Mouse (Mus musculus): ENCODE data around the gene Map4k2.

Map4k2 gene

DNA sequence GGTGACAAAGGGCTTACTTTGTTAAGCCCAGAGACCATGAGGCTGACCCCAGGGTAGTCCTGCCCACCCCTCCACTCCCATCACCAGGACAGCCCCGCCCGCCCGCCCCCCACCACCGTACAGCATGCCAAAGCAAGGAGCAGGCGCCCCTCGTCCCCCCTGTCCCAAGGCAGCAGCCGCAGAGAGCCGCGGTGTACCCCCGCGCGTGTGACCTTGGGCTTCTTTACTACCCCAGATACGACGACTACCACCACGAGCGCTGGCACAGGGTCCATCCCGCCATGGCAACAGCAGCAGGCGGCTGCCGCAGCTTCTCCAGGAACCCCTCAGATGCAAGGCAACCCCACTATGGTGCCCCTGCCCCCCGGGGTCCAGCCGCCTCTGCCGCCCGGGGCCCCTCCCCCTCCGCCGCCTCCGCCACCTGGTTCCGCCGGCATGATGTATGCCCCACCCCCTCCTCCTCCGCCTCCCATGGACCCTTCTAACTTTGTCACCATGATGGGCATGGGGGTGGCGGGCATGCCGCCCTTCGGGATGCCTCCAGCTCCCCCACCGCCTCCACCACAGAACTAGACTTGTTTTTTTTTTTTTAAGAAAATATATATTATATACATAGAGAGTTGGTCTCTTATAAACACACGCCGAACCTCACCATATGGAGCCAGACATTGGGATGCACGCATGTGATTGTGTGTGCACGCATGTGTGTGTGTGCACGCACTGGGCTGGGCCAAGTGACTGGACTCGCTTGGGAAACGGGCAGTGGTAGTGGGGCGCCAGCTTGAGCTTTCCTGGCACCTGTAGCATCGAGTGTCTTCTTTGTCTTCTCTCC is 34.7 kb downstream of the Map4k2 start:
- ChIA-PET POLR2A (interaction anchor here (0.7 to 21.5 kb wide), 13 partner anchors 5 to 772 kb away, joined by 3 to 493 read pairs (median 6); partner anchors contain the start of genes Sf1 (in 3 of the 4), Pygm (in 2 of the 4) and Map4k2 (in 1 of the 4)), CTCF (interaction anchor here in 3 of 4 experiments (0.7 to 3.6 kb wide), 9 partner anchors 8 to 78 kb away, joined by 3 to 21 read pairs (median 3); partner anchors contain the start of genes Map4k2 (in 1 of the 3), Pygm (in 1 of the 3) and Sf1 (in 1 of the 3))

DNA sequence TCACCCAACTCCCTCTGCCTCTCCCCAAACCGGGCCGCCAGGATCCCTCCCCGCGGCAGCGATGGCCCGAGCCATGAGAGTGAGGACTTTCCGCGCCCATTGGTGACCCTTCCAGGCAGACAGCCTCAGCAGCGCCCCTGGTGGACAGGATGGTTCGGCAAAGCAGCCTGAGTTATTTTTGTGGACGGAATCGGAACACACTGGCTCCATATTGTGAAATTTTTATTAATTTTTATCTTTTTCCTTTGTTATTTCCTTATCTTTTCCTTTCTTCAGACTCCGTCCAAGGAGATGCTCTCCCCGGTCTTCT is 35.3 kb downstream of the Map4k2 start:
- ChIA-PET POLR2A (interaction anchor here in 3 of 4 experiments (0.7 to 21.5 kb wide), 9 partner anchors 6 to 37 kb away, joined by 3 to 493 read pairs (median 26); partner anchors contain the start of genes Sf1 (in 2 of the 3), Map4k2 (in 1 of the 3) and Pygm (in 1 of the 3)), CTCF (interaction anchor here in 2 of 4 experiments (0.7 to 3.6 kb wide), 5 partner anchors 12 to 78 kb away, joined by 3 to 21 read pairs (median 3); partner anchors contain the start of genes Map4k2 (in 1 of the 2) and Sf1 (in 1 of the 2))

DNA sequence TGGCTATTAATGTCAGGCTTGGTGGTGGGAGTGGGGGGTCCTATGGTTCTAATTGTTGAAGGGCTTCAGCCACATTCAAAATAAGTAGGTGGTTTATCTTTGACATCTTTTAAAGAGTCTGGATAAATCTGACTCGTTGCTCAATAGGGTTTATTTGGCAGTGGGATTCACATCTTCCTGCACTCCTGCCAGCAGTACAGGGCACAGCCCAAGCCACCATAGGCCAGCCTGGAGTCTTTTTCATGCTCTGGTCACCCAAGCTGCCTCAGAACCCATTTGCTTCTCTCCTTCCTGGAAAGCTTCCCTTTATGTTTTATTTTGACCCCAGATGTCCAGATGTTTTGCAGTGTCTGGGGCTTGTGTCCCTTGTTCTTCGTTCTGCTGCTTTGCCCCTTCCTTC is 35.7 kb downstream of the Map4k2 start:
- POLR2A ChIA-PET: interaction anchor here (0.9 to 21.5 kb wide), 12 partner anchors 6 to 100 kb away, joined by 3 to 493 read pairs (median 5); partner anchors contain the start of genes Sf1 (in 3 of the 4), Ehd1 (in 1 of the 4) and Pygm (in 1 of the 4)

DNA sequence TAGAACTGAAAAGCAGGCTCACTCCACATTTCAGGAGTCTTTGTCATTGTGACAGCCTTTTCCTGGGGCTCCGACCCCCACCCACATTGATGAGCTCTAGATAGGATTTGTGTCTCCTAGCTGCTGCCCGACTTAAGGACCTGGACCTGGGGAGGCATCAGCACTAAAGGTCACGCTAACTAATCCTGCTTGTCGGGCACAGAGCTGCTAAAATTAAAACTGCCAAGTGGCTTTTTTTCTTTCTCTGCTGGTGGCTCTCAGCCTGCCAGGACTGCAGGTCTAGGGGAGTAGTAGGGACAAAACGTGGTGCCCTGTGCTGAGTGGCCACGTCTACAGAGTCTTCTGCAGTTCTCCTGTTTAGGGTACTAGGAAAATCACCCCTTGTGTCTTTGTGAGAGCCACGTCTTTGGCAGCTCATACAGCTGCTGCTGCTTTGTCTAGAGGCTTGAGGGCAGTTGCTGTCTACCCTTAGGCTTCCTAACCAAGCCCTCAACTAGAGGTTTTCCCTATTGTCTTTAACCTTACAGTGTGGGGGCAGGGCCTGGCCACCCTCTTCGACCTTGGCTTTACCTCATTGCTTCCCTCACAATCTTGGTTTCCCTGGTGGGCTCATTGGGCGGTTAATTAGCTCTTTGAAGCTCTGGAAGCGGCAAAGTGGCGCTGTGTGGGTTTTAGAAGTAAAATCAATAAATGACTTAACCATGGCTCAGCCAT is 36.5 kb downstream of the Map4k2 start:
- CTCF ChIA-PET: interaction anchor here in 3 of 4 experiments (0.6 to 1.9 kb wide), 7 partner anchors 11 to 593 kb away, joined by 3 to 6 read pairs (median 5); partner anchors contain the start of genes Men1 (in 1 of the 3) and Sf1 (in 1 of the 3)
- POLR2A ChIA-PET: interaction anchor here in 3 of 4 experiments (0.9 to 21.5 kb wide), 16 partner anchors 5 to 101 kb away, joined by 3 to 493 read pairs (median 4); partner anchors contain the start of genes Sf1 (in 3 of the 3), Ehd1 (in 1 of the 3) and Pygm (in 1 of the 3)

More for the DNA sequence above, 35.7 kb downstream of the Map4k2 start:
- CTCF ChIA-PET: interaction anchor here in 3 of 4 experiments (0.6 to 1.9 kb wide), 4 partner anchors 12 to 25 kb away, joined by 5 to 6 read pairs (median 6); partner anchors contain the start of gene Sf1 (in 1 of the 3)

DNA sequence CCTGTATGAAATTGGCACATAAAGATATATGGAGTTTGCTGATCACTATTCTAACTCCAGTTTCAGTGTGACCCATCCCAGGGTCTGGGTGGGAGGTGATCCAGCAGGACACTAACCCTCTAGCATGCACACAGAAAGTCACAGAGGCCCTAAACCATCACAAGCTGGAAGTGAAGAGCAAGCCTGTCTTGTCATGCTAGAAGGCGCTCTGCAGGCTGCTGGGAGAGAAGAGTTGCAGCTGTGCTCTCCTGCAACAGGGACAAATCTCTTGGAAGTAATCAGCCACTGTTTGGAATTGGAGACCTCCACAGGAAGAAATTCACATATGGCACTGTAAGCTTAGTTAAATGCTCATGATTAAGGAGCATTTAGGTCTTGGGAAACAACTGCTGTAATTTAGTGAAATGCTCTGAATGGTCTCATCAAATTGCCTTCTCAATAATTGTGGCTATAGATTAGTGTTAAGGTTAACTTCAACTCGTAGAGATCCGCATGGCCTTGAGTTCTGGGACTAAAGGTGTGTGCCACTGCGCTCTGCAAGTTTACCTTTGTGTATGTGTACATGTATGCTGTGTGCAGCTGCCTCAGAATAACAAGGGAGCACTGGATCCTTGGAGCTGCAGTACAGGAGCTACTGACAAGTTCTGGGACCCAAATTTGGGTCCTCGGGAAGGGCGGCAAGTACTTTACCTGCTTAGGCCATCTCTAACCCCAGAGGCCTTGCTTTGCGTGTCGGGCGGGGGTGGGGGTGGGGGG is 39.7 kb downstream of the Map4k2 start:
- CTCF ChIA-PET: interaction anchor here in 1 of 4 experiments (0.6 kb wide), 1 partner anchor 927 kb away, joined by 10 read pairs; no protein-coding TSS in a partner anchor
- POLR2A ChIA-PET: interaction anchor here in 3 of 4 experiments (0.7 to 21.5 kb wide), 19 partner anchors 9 to 623 kb away, joined by 3 to 493 read pairs (median 5); partner anchors contain the start of genes Sf1 (in 2 of the 3), Fkbp2 (in 1 of the 3), Men1 (in 1 of the 3) and Rasgrp2 (in 1 of the 3)

DNA sequence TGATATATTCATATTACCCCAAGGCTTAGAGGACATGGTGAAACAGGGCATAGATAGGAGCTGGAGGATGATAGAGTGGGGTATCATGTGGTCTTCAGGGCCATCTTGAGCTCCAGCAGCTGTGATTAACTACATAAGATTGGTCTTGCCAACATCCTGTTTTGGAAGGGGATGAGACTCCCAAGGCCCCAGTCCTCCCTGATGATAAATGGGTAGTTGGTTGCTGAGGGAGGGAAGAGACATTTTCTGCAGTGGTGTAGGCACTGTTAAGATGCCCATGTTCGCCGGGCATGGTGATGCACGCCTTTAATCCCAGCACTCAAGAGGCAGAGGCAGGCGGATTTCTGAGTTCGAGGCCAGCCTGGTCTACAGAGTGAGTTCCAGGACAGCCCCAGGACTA is 40.3 kb downstream of the Map4k2 start:
- POLR2A ChIA-PET: interaction anchor here (0.7 to 21.5 kb wide), 18 partner anchors 9 to 628 kb away, joined by 3 to 493 read pairs (median 5); partner anchors contain the start of genes Sf1 (in 2 of the 4), Map4k2 (in 1 of the 4), Men1 (in 1 of the 4) and Rasgrp2 (in 1 of the 4)
- CTCF ChIA-PET: interaction anchor here in 1 of 4 experiments (0.7 kb wide), 1 partner anchor 320 kb away, joined by 3 read pairs; no protein-coding TSS in a partner anchor

DNA sequence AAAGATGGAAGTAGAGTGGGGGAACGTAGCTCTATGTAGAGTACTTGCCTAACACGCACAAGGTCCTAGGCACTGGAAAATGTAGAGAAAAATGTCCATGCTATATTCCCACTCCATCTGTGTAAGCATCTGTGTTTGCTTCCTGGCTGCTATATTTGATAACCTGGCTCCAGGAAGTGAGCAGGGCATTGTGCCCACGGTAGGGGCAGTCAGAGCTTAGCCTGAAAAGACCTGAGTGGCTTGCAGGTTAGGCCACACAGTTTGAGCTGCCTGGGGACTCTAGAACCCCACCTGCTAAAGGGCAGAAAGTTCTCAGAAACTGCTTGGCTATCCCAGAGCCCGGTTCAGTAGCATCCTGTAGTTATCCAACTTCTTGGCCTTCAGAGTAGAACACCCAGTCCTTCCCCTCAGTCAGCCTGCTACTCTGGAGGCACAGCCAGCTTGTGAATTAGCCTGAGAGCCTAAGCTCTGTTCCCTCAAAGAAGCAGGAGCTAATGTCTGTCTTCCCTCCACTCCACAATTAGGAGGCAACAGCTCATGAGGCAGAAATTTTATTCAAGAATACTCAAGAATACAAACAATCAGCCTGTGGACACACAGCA is 41.5 kb downstream of the Map4k2 start:
- CTCF ChIA-PET: interaction anchor here in 2 of 4 experiments (0.7 to 2.9 kb wide), 4 partner anchors 8 to 321 kb away, joined by 3 to 18 read pairs (median 3); no protein-coding TSS in a partner anchor

DNA sequence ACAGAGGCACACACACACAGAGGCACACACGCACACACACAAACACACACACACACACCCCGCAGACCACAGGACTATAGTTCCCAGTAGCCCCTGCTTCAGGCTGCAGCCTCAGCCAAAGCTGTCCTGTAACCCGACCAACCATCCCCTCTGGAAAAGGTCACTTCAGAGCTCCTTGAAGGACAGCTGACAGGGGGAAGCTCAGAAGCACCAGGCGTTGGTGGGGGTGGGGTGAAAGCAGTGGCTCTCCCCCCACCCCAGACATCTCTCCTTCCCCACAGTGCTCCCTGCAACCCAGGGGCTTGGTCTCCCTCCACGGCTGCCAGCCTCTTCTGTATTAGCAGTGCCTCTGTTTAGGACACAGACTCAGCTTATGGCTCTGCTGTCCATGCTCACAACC is 42.5 kb downstream of the Map4k2 start:
- POLR2A ChIA-PET: interaction anchor here in 3 of 4 experiments (0.6 to 21.5 kb wide), 27 partner anchors 9 to 596 kb away, joined by 3 to 493 read pairs (median 4); partner anchors contain the start of genes Rasgrp2 (in 2 of the 3), Sf1 (in 2 of the 3), Ehd1 (in 1 of the 3) and Fkbp2 (in 1 of the 3)
- CTCF ChIA-PET: interaction anchor here in 2 of 4 experiments (0.6 to 2.9 kb wide), 8 partner anchors 9 to 553 kb away, joined by 3 to 18 read pairs (median 3); no protein-coding TSS in a partner anchor

More for the DNA sequence above, 41.5 kb downstream of the Map4k2 start:
- POLR2A ChIA-PET: interaction anchor here in 3 of 4 experiments (0.8 to 21.5 kb wide), 12 partner anchors 8 to 119 kb away, joined by 3 to 493 read pairs (median 6); partner anchors contain the start of genes Sf1 (in 2 of the 3), Map4k2 (in 1 of the 3) and Rasgrp2 (in 1 of the 3)

DNA sequence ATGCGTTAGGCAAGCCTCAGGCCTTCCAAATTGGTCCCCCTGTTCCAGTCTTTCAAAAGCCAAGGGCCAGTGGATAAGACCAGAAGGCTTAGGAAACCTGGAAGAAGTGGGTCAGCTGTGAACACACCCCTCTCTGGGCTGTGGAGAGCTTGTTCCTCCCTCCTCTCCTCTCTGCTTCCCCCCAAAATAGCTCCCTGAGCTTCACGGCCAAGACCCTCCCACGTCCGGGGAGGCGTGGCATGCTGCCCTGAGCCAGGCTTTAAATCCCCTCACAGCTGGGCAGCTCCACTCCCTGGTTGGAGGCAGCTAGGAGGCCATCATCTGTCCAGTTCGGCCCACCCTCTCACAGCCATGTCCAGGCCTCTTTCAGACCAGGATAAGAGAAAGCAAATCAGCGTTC is 43.2 kb downstream of the Map4k2 start, which contains the start of gene Pygm:
Pygm (plus strand) TSS at position 272 of the 400 bp plus-strand sequence.
- ChIA-PET POLR2A (interaction anchor here in 3 of 4 experiments (0.6 to 21.5 kb wide), 27 partner anchors 8 to 596 kb away, joined by 3 to 493 read pairs (median 4); partner anchors contain the start of genes Rasgrp2 (in 2 of the 3), Sf1 (in 2 of the 3), Ehd1 (in 1 of the 3) and Fkbp2 (in 1 of the 3)), CTCF (interaction anchor here in 3 of 4 experiments (0.5 to 2.9 kb wide), 11 partner anchors 10 to 552 kb away, joined by 3 to 18 read pairs (median 3); no protein-coding TSS in a partner anchor)

DNA sequence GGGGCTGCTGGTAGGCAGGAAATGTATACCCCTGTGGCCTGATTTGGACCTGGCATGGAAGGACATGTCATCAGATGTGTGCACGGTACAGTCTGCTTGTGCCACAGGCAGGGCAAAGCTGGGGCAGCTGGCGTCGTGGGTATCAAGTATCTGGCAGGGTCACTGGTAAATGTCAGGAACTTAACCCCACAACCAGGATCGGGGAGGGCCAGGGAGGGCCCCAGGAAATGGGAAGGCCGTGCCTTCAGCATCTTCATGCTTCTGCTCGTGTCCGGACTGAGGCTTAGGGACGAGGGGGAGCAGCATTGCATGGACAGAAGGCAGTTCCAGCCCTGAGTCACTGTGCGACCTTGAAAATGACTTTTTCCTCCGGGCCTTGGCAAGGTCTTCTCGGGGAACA is 44.0 kb downstream of the Map4k2 start:
- CTCF ChIA-PET: interaction anchor here in 2 of 4 experiments (1.1 to 2.9 kb wide), 4 partner anchors 11 to 78 kb away, joined by 3 to 18 read pairs (median 4); no protein-coding TSS in a partner anchor

DNA sequence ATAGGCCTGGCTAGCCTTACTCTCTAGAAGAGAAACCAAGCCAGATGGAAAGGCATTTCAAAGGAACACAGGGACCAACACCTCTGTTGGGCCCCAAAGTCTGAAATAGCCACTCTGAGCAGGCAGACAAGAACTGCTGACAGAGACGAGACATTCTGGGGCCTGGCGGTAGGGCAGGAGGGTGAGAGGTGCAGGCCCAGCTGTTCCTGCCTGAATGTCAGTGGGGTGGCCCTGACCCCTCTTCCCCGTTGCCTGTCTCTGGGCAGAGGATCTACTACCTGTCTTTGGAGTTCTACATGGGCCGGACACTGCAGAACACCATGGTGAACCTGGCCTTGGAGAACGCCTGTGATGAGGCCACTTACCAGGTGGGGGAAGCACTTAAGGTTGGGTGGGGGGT is 44.5 kb downstream of the Map4k2 start:
- CTCF ChIA-PET: interaction anchor here in 1 of 4 experiments (0.8 to 1.7 kb wide), 4 partner anchors 13 to 79 kb away, joined by 3 to 5 read pairs (median 3); no protein-coding TSS in a partner anchor

More for the DNA sequence above, 44.0 kb downstream of the Map4k2 start:
- POLR2A ChIA-PET: interaction anchor here in 3 of 4 experiments (0.9 to 21.5 kb wide), 11 partner anchors 8 to 267 kb away, joined by 3 to 493 read pairs (median 3); partner anchors contain the start of genes Sf1 (in 2 of the 3), Rasgrp2 (in 1 of the 3) and Sac3d1 (in 1 of the 3)

DNA sequence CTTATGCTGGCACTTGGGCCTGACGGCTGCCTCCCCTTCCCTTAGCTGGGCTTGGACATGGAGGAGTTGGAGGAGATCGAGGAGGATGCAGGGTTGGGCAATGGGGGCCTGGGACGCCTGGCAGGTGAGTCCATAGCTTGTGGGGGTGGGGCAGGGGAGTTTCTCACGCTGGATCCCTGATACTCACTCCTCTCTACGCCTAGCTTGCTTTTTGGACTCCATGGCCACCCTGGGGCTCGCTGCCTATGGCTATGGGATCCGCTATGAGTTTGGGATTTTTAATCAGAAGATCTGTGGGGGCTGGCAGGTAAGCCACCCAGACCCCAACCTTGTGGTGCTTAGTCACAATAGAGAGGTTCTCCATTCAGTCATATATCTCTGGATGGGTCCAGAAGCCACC is 44.9 kb downstream of the Map4k2 start:
- CTCF ChIA-PET: interaction anchor here in 1 of 4 experiments (0.8 to 1.7 kb wide), 4 partner anchors 13 to 79 kb away, joined by 3 to 4 read pairs (median 3); no protein-coding TSS in a partner anchor
- POLR2A ChIA-PET: interaction anchor here (0.5 to 21.5 kb wide), 11 partner anchors 9 to 209 kb away, joined by 3 to 493 read pairs (median 3); partner anchors contain the start of genes Sf1 (in 2 of the 4) and Rasgrp2 (in 1 of the 4)

More for the DNA sequence above, 44.5 kb downstream of the Map4k2 start:
- POLR2A ChIA-PET: interaction anchor here (0.5 to 21.5 kb wide), 10 partner anchors 8 to 209 kb away, joined by 3 to 493 read pairs (median 4); partner anchors contain the start of genes Sf1 (in 2 of the 4) and Rasgrp2 (in 1 of the 4)

DNA sequence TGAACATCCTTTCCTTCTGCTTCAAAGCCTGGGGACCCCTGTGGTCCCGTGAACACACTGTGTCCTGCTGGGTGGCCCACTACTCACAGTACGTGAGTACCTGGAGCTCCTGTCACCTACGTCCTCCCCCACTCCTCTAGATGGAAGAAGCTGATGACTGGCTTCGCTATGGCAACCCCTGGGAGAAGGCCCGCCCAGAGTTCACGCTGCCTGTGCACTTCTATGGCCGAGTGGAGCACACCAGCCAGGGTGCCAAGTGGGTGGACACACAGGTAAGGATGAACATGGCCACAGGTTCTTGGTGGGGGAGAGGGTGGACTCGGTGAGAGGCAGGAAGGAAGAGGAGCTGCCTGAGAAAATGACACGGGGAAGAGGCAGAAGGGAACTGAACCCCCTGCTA is 45.3 kb downstream of the Map4k2 start:
- POLR2A ChIA-PET: interaction anchor here in 2 of 4 experiments (0.6 to 21.5 kb wide), 10 partner anchors 9 to 210 kb away, joined by 3 to 493 read pairs (median 3); partner anchors contain the start of genes Sf1 (in 2 of the 2) and Rasgrp2 (in 1 of the 2)
- CTCF ChIA-PET: interaction anchor here in 2 of 4 experiments (0.6 to 1.8 kb wide), 5 partner anchors 13 to 610 kb away, joined by 3 to 4 read pairs (median 3); partner anchors contain the start of genes Nudt22 (in 1 of the 2) and Trpt1 (in 1 of the 2)

DNA sequence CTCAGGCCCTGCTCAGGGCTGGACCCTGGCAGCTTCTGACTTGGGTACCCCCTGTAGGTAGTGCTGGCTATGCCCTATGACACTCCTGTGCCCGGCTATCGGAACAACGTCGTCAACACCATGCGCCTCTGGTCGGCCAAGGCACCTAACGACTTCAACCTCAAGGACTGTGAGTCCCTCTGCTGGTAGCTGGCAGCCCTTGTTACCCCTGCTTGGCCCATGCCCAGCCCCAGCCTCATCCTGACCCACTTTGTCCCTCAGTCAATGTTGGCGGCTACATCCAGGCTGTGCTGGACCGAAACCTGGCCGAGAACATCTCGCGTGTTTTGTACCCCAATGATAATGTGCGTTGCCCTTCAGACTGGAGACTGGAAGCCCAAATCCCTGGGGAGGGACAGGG is 47.1 kb downstream of the Map4k2 start:
- POLR2A ChIA-PET: interaction anchor here in 3 of 4 experiments (1.0 to 21.5 kb wide), 8 partner anchors 9 to 72 kb away, joined by 3 to 493 read pairs (median 4); partner anchors contain the start of gene Sf1 (in 2 of the 3)
- CTCF ChIA-PET: interaction anchor here (0.5 to 2.1 kb wide), 8 partner anchors 9 to 266 kb away, joined by 3 to 6 read pairs (median 4); partner anchors contain the start of genes Cdc42bpg (in 1 of the 4) and Sf1 (in 1 of the 4)

DNA sequence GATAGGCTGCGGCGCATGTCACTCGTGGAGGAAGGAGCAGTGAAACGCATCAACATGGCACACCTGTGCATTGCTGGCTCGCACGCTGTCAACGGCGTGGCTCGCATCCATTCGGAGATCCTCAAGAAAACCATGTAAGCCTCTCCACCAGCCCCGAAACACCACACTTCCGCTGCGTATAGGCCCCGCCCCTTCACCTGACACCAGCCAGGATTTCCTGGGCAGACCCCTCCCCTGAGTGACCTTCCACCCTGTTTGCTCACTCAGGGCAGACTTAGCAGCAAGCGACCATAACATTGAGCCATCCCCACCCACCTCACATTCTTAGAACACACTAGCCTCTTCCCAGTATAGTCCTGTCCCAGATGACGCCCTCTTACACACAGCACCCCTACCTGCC is 48.9 kb downstream of the Map4k2 start:
- ChIA-PET CTCF (interaction anchor here in 3 of 4 experiments (0.7 to 2.4 kb wide), 8 partner anchors 8 to 162 kb away, joined by 3 to 6 read pairs (median 4); no protein-coding TSS in a partner anchor), POLR2A (interaction anchor here in 3 of 4 experiments (0.6 to 21.5 kb wide), 14 partner anchors 7 to 567 kb away, joined by 3 to 493 read pairs (median 6); partner anchors contain the start of genes Sf1 (in 3 of the 3) and Capn1 (in 1 of the 3))

Data from embryonic stem cell, embryonic (primary cell).